Mouse (Mus musculus) liver, embryonic 16.5 days (tissue): ENCODE measurements around the gene Etl4. TPM values are rescaled to one million over a fixed set of nuclear protein-coding genes. Genes with fewer than 3 reads are reported as not detected.

Experiments
- ATAC-seq: fragments of 200-750 bp; cut with Nextera tagmentation; 2 replicates; pipeline ENCODE4 v1.8.0; 2017; ENCODE audit warnings: low read depth, mild to moderate bottlenecking, moderate number of reproducible peaks, moderate library complexity
- H3K27ac ChIP-seq: fragments of 300-500 bp; sonication (generic); 2 replicates; pipeline ENCODE4 v1.5.1; 2014; ENCODE audit warnings: mild to moderate bottlenecking, low read length
- H3K27me3 ChIP-seq: fragments of 300-500 bp; sonication (generic); 2 replicates; pipeline ENCODE4 v1.6.1; 2014; ENCODE audit warnings: low read depth, low read length, mixed read lengths; ENCODE audit not compliant: control insufficient read depth, insufficient read depth
- H3K36me3 ChIP-seq: fragments of 300-500 bp; sonication (generic); 2 replicates; pipeline ENCODE4 v1.6.1; 2014; ENCODE audit warnings: mild to moderate bottlenecking; ENCODE audit not compliant: control insufficient read depth, insufficient read depth
- H3K4me1 ChIP-seq: fragments of 300-500 bp; sonication (generic); 2 replicates; pipeline ENCODE4 v1.6.1; 2014; ENCODE audit warnings: low read depth, low read length, mixed read lengths; ENCODE audit not compliant: control insufficient read depth
- H3K4me2 ChIP-seq: fragments of 300-500 bp; sonication (generic); 2 replicates; pipeline ENCODE4 v1.6.1; 2014; ENCODE audit warnings: low read depth, low read length, mixed read lengths
- H3K4me3 ChIP-seq: fragments of 300-500 bp; sonication (generic); 2 replicates; pipeline ENCODE4 v1.5.1; 2014; ENCODE audit warnings: low read depth, mild to moderate bottlenecking, low read length
- H3K9ac ChIP-seq: fragments of 300-500 bp; sonication (generic); 2 replicates; pipeline ENCODE4 v1.6.1; 2014; ENCODE audit warnings: low read depth, low read length
- H3K9me3 ChIP-seq: fragments of 300-500 bp; sonication (generic); replicated peaks from 2 replicates; pipeline ENCODE4 v1.6.1; 2016; ENCODE audit warnings: low read length; ENCODE audit not compliant: control insufficient read depth
- WGBS: fragments of 180-500 bp; shearing (Covaris S2); extraction: QIAGEN DNeasy Blood & Tissue Kit; methylation state at CpG from one replicate; pipeline ENCODE4 v1.1.7; 2014; ENCODE audit not compliant: insufficient replicate concordance; 5-methylcytosine and 5-hydroxymethylcytosine counted together
- polyA plus RNA-seq: library from polyadenylated mRNA; unstranded; fragments of >200 nt; fragmentation: Nextera tagmentation; extraction: Ambion mirVana; gene quantifications from 2 replicates; pipeline ENCODE4 v1.2.1, GENCODE M21; 2015

Gene Etl4
- polyA plus RNA-seq, 1 experiment from 2014 or later, result 3.4 TPM

- no peaks in the 10 kb centered on the region for H3K9me3 ChIP-seq
- H3K9ac ChIP-seq, result no peak overlapping the region
- no peaks in the 10 kb centered on the region for H3K36me3 ChIP-seq
- no peaks in the 10 kb centered on the region for H3K27me3 ChIP-seq
- no peak for ATAC-seq
- no peak overlapping the region for H3K4me2 ChIP-seq
- no peaks in the 10 kb centered on the region for H3K4me1 ChIP-seq
- H3K4me3 ChIP-seq, result no peak overlapping the region
- 75% methylated on average over 6 of the region's 6 CpGs for WGBS
- no peak overlapping the region for H3K27ac ChIP-seq
These were observed 35.6 kb downstream of the Etl4 start for GRCm38 (mm10) chr2:19945205-19945604.

GRCm38 (mm10) chr2:19953028-19953427 lies 43.4 kb downstream of the Etl4 start:
- 49% methylated on average over 2 of the region's 2 CpGs for WGBS
- no peak for ATAC-seq
- no peaks in the 10 kb centered on the region for H3K9me3 ChIP-seq
- H3K4me2 ChIP-seq, result no peak overlapping the region
- H3K4me3 ChIP-seq, result no peak overlapping the region
- no peaks in the 10 kb centered on the region for H3K36me3 ChIP-seq
- no peak overlapping the region for H3K27ac ChIP-seq
- no peaks in the 10 kb centered on the region for H3K4me1 ChIP-seq
- H3K9ac ChIP-seq, result no peak overlapping the region
- no peaks in the 10 kb centered on the region for H3K27me3 ChIP-seq

- Histone ChIP-seq H3K4me2 (no peak overlapping the region), H3K4me1 (no peaks in the 10 kb centered on the region), H3K27me3 (no peaks in the 10 kb centered on the region), H3K36me3 (no peaks in the 10 kb centered on the region), H3K9me3 (no peaks in the 10 kb centered on the region), H3K27ac (no peak overlapping the region), H3K4me3 (no peak overlapping the region), H3K9ac (no peak overlapping the region)
- no peak for ATAC-seq
- WGBS, result 36% methylated on average over 7 of the region's 7 CpGs
These were observed 56.9 kb downstream of the Etl4 start for GRCm38 (mm10) chr2:19966445-19966844.

- no peaks in the 10 kb centered on the region for H3K27me3 ChIP-seq
- no peak overlapping the region for H3K4me3 ChIP-seq
- 57% methylated on average over 4 of the region's 4 CpGs for WGBS
- ATAC-seq, result no peak
- no peak overlapping the region for H3K27ac ChIP-seq
- H3K4me2 ChIP-seq, result no peak overlapping the region
- H3K9ac ChIP-seq, result no peak overlapping the region
- no peaks in the 10 kb centered on the region for H3K36me3 ChIP-seq
- no peaks in the 10 kb centered on the region for H3K9me3 ChIP-seq
- no peaks in the 10 kb centered on the region for H3K4me1 ChIP-seq
These were observed 128.1 kb downstream of the Etl4 start for GRCm38 (mm10) chr2:20037671-20038070.

- WGBS, result 26% methylated on average over 9 of the region's 9 CpGs
- ATAC-seq, result no peak
These were observed 162.8 kb downstream of the Etl4 start for GRCm38 (mm10) chr2:20072377-20072776.

GRCm38 (mm10) chr2:20076118-20076796 lies 166.7 kb downstream of the Etl4 start:
- H3K9me3 ChIP-seq, result no peaks in the 10 kb centered on the region
- no peak overlapping the region for H3K27ac ChIP-seq
- no peak overlapping the region for H3K4me2 ChIP-seq
- no peak for ATAC-seq
- no peak overlapping the region for H3K9ac ChIP-seq
- 48% methylated on average over 4 of the region's 4 CpGs for WGBS
- H3K27me3 ChIP-seq, result no peaks in the 10 kb centered on the region
- no peak overlapping the region for H3K4me3 ChIP-seq
- no peaks in the 10 kb centered on the region for H3K4me1 ChIP-seq
- H3K36me3 ChIP-seq, result no peaks in the 10 kb centered on the region

More at GRCm38 (mm10) chr2:20072377-20072776, 162.8 kb downstream of the Etl4 start:
- Histone ChIP-seq H3K9me3 (no peaks in the 10 kb centered on the region), H3K4me2 (no peak overlapping the region), H3K4me1 (no peaks in the 10 kb centered on the region), H3K36me3 (no peaks in the 10 kb centered on the region), H3K9ac (no peak overlapping the region), H3K27ac (no peak overlapping the region), H3K4me3 (no peak overlapping the region), H3K27me3 (no peaks in the 10 kb centered on the region)

GRCm38 (mm10) chr2:20084781-20085180 lies 175.2 kb downstream of the Etl4 start:
- no peak overlapping the region for H3K9ac ChIP-seq
- ATAC-seq, result no peak
- H3K4me2 ChIP-seq, result no peak overlapping the region
- H3K4me3 ChIP-seq, result no peak overlapping the region
- 70% methylated on average over 4 of the region's 4 CpGs for WGBS
- no peaks in the 10 kb centered on the region for H3K27me3 ChIP-seq
- no peaks in the 10 kb centered on the region for H3K36me3 ChIP-seq
- H3K9me3 ChIP-seq, result no peaks in the 10 kb centered on the region
- H3K4me1 ChIP-seq, result no peaks in the 10 kb centered on the region
- no peak overlapping the region for H3K27ac ChIP-seq

- WGBS, result 48% methylated on average over 1 of the region's 1 CpGs
- H3K27me3 ChIP-seq, result no peaks in the 10 kb centered on the region
- no peak overlapping the region for H3K4me3 ChIP-seq
- H3K9me3 ChIP-seq, result no peaks in the 10 kb centered on the region
- H3K4me1 ChIP-seq, result no peaks in the 10 kb centered on the region
- H3K27ac ChIP-seq, result no peak overlapping the region
- no peak overlapping the region for H3K9ac ChIP-seq
- no peaks in the 10 kb centered on the region for H3K36me3 ChIP-seq
- ATAC-seq, result no peak
- H3K4me2 ChIP-seq, result no peak overlapping the region
These were observed 195.9 kb downstream of the Etl4 start for GRCm38 (mm10) chr2:20105456-20105855.

GRCm38 (mm10) chr2:20111703-20112102 lies 202.1 kb downstream of the Etl4 start:
- no peaks in the 10 kb centered on the region for H3K36me3 ChIP-seq

More at GRCm38 (mm10) chr2:20111703-20112102, 202.1 kb downstream of the Etl4 start:
- Histone ChIP-seq H3K4me1 (no peaks in the 10 kb centered on the region), H3K9me3 (no peaks in the 10 kb centered on the region), H3K27me3 (no peaks in the 10 kb centered on the region), H3K9ac (no peak overlapping the region), H3K4me2 (no peak overlapping the region), H3K4me3 (no peak overlapping the region), H3K27ac (no peak overlapping the region)
- no peak for ATAC-seq
